Mouse (Mus musculus): ENCODE data around the gene Crispld2.
A peak's percentile ranks its signal among the peaks of the same experiment; 100 is the strongest.

Crispld2 gene

DNA sequence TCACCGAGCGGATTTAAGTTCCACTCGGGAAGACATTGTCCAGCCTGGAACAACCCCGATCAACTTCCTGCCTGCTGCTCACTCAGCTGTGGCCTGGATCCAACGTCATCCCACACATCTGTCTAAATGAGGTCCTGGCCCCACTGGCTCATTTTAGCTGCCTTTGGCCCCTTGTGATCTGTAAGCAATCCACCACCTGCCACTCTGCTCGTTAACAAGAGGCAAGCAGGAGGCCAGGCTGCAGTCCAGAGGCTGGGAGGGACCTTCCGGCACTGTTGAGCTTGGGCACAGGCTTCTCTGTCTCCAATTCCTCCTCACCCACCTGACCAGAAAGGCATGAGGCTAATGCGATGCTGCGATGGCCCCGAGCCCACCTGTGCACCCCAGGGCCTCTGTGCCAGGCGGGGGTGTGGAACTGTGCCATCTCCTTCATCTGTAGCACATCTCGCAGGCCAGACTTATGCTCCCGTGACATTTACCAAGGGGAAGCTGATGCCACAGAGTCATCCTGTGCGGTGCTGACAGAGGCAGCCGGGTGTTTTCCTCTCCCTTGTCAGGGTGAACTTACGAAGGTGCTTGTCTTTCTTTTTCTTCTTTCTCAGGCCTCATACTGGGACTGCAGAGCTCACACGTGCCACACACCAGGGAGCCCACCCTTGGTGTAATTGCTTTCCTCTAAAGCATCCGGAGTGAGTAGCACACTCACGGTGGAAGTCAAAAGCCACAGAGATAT is 75.9 kb downstream of the Crispld2 start:
- no peak for DNase-seq (ENCODE audit: low spot score)

- peak; percentile 79 for DNase-seq (ENCODE audit: low spot score)
Measured at GRCm38 (mm10) chr8:120071684-120072083, 79.4 kb downstream of the Crispld2 start.

- DNase-seq (ENCODE audit: low spot score): no peak
Measured at GRCm38 (mm10) chr8:120072259-120072658, 80.0 kb downstream of the Crispld2 start.

- DNase-seq (ENCODE audit: low spot score): no peak
Measured at GRCm38 (mm10) chr8:120072827-120073226, 80.6 kb downstream of the Crispld2 start.

DNA sequence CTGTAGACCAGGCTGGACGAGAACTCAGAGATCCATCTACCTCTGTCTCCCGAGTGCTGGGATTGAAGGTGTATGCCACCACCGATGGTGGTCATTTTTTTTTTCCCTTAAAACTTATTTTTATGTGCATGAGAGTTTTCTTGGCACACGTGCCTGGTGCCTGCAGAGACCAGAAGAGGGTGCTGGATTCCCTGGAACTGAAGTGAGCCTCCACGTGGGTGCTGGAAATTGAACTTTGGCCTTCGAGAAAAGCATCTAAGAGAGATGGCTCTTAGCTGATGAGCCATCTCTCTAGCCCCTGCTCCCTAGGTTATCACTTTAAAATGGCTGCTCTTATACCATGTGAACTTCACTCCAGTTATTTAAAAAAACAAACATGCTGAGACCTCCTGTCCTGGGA is 82.3 kb downstream of the Crispld2 start:
- DNase-seq (ENCODE audit: low spot score): no peak

DNA sequence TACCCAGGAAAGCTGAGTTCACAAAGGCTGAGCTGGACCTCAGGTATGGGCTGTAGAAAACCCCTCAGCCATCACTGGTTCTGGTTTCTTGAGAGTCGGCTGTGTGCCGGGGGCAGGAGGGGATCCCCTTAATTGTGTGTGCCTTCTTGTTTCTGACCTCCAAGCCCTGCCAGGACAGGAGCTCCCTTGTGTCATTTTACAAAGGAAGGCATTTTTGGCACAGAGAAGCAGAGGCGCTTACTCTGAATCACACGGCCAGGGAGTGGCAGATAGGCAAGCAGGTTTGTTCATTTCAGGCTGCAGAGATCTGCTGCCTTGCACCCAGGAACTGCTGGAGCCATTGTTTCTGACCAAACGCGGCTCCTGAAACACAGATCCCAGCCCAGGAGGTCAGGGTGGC is 83.1 kb downstream of the Crispld2 start:
- no peak for DNase-seq (ENCODE audit: low spot score)

GRCm38 (mm10) chr8:120078080-120078479 is 85.8 kb downstream of the Crispld2 start:
- DNase-seq (ENCODE audit: low spot score): no peak

DNA sequence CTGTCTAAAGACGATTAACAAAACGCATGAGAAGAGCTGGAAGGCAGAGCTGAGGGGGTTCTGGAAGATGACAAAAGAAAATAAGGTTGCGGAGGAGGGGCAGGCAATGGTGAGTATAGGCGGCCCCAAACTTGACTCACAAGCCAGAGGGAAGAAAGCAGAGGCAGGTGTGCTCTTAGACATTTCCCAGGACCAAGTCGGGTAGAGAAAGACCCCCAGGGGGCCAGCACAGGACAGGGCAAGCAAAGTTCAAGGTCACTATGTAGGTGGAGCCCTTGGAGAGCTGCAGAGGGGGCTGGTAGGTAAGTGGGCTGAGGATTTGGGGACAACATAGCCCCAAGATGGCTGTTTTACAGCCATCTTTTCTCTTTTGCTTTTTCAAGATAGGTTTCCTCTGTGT is 87.1 kb downstream of the Crispld2 start:
- no peak for DNase-seq (ENCODE audit: low spot score)

GRCm38 (mm10) chr8:120083261-120083660 is 91.0 kb downstream of the Crispld2 start:
- no peak for DNase-seq (ENCODE audit: low spot score)

GRCm38 (mm10) chr8:120084783-120085182 is 92.5 kb downstream of the Crispld2 start:
- DNase-seq (ENCODE audit: low spot score): no peak

DNA sequence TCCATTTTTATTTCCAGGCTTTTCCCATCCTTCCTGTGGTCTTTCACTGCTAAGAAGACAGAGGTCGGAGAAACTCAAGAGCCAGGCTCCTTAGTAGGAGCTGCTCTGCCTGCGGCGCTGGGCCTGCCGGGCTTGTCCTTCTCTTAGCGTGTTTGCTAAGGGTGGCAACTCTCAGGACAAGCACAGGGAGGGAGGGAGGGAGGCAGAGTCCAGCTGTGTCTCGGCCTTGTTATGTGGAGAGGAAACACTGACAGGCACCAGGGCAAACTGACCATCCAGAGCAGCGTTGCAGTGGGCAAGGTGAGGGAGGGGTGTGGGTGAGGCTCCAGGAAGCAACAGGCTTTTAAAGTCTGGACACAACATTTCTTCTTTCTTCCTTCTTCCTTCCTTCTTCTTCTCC is 97.3 kb downstream of the Crispld2 start:
- no peak for DNase-seq (ENCODE audit: low spot score)

- no peak for DNase-seq (ENCODE audit: low spot score)
Measured at GRCm38 (mm10) chr8:120091032-120091431, 98.8 kb downstream of the Crispld2 start.

DNA sequence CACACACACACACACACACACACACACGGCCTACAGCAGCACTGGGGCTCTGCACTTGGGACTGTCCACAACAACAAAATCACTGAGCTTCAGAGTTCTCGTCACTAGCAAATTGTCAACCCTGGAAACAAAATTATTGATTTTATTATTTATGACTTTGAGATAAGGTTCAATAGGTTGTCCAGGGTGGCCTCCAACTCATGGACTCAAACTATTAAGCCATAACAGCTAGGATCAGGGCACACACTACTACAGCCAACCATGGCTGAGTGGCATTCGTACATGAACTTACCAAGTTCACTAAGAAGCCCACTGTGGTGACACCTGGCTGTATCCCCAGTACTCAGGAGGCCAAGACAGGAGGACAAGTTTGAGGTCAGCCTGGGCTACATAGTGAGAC is 100.9 kb downstream of the Crispld2 start:
- DNase-seq (ENCODE audit: low spot score): no peak

GRCm38 (mm10) chr8:120094801-120095200 is 102.6 kb downstream of the Crispld2 start:
- no peak for DNase-seq (ENCODE audit: low spot score)

GRCm38 (mm10) chr8:120096486-120096885 is 104.2 kb downstream of the Crispld2 start:
- no peak for DNase-seq (ENCODE audit: low spot score)

- no peak for DNase-seq (ENCODE audit: low spot score)
Measured at GRCm38 (mm10) chr8:120100388-120101067, 108.3 kb downstream of the Crispld2 start.

GRCm38 (mm10) chr8:120101068-120101972 is 109.1 kb downstream of the Crispld2 start, which contains the start of gene Zdhhc7:
Gene Zdhhc7 (minus strand): TSS chr8:120101482.
- DNase-seq (ENCODE audit: low spot score): peak; percentile 59

All from layer of hippocampus, adult 9-10 months (tissue).